Mouse (Mus musculus) ES-E14 (cell line): ENCODE measurements around the gene Nkapl.

Source experiments
- CHD2 ChIP-seq: IDR thresholded peaks from 2 replicates; pipeline ENCODE4 v1.6.1; 2014; ENCODE audit warnings: mild to moderate bottlenecking, low read depth, low read length, inconsistent platforms
- HCFC1 ChIP-seq: IDR thresholded peaks from 2 replicates; pipeline ENCODE4 v1.6.1; 2012; ENCODE audit warnings: low read length, inconsistent platforms, borderline replicate concordance; ENCODE audit not compliant: insufficient read depth
- MAFK ChIP-seq: IDR thresholded peaks from 2 replicates; pipeline ENCODE4 v1.6.1; 2014; ENCODE audit warnings: mild to moderate bottlenecking, low read depth, low read length, inconsistent platforms; ENCODE audit not compliant: insufficient read depth

DNA sequence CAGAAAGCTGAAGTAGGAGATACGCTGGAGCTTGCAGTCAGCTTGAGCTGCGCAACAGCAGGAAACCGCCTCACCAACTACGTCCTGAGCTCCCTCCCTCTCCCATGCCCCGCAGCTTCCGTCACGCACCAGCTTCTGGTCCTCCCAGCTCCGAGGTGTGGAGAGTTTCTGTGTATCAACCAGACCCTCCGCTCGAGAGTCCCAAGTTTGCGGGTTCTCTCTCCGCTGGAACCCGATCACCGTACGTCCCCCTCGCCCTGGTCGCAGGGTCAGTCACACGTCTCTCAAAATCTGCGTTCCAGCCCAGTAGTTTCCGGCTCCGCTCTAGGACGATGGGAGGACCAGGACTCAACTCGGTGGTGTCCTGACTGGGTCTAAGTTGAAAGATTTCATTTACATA is 14.9 kb downstream of the Nkapl start, which contains the start of gene Zscan26:
- TF ChIP-seq HCFC1 = peak; percentile 70; the same call in 1 of the 2 replicates
- no peak for TF ChIP-seq CHD2
- TF ChIP-seq MAFK = no peak
